Mouse (Mus musculus) midbrain, postnatal 0 days (tissue): Measurements from ENCODE around the gene Aox2. TPM values are rescaled to one million over a fixed set of nuclear protein-coding genes. Genes with fewer than 3 reads are reported as not detected.

Experiments used
- ATAC-seq: fragments of 200-750 bp; cut with Nextera tagmentation; 2 replicates; pipeline ENCODE4 v1.8.0; 2017; ENCODE audit warnings: moderate number of reproducible peaks, mild to moderate bottlenecking, moderate TSS enrichment, moderate library complexity; ENCODE audit not compliant: low FRiP score
- DNase-seq: peaks from one replicate; pipeline ENCODE4 v3.0.0-alpha.2; 2015; ENCODE audit warnings: low spot score
- H3K27ac ChIP-seq: fragments of 300-500 bp; sonication (generic); 2 replicates; pipeline ENCODE4 v1.5.1; 2014; ENCODE audit warnings: low read depth, mild to moderate bottlenecking, low read length, mixed read lengths
- H3K27me3 ChIP-seq: fragments of 300-500 bp; sonication (generic); 2 replicates; pipeline ENCODE4 v1.6.1; 2014; ENCODE audit warnings: low read length, control low read depth, mixed read lengths; ENCODE audit not compliant: insufficient read depth
- H3K36me3 ChIP-seq: fragments of 300-500 bp; sonication (generic); 2 replicates; pipeline ENCODE4 v1.6.1; 2014; ENCODE audit warnings: low read length, control low read depth, mixed read lengths; ENCODE audit not compliant: insufficient read depth
- H3K4me1 ChIP-seq: fragments of 300-500 bp; sonication (generic); 2 replicates; pipeline ENCODE4 v1.6.1; 2014; ENCODE audit warnings: mild to moderate bottlenecking, control low read depth, antibody characterized with exemption, low read length, mixed read lengths; ENCODE audit not compliant: insufficient read depth
- H3K4me2 ChIP-seq: fragments of 300-500 bp; sonication (generic); 2 replicates; pipeline ENCODE4 v1.6.1; 2014; ENCODE audit warnings: low read depth, mild to moderate bottlenecking, low read length, mixed read lengths; ENCODE audit not compliant: poor library complexity, severe bottlenecking
- H3K4me3 ChIP-seq: fragments of 300-500 bp; sonication (generic); 2 replicates; pipeline ENCODE4 v1.5.1; 2014; ENCODE audit warnings: low read depth, mild to moderate bottlenecking, low read length, moderate library complexity
- H3K9ac ChIP-seq: fragments of 300-500 bp; sonication (generic); replicated peaks from 2 replicates; pipeline ENCODE4 v1.6.1; 2014; ENCODE audit warnings: mild to moderate bottlenecking, low read length, moderate library complexity, mixed read lengths; ENCODE audit not compliant: poor library complexity, severe bottlenecking
- H3K9me3 ChIP-seq: fragments of 300-500 bp; sonication (generic); 2 replicates; pipeline ENCODE4 v1.6.1; 2016; ENCODE audit warnings: low read length, control low read depth
- CTCF ChIP-seq: IDR thresholded peaks from 2 replicates; pipeline ENCODE4 v1.5.1; 2016; ENCODE audit warnings: antibody characterized with exemption, mild to moderate bottlenecking
- WGBS: fragments of 180-500 bp; shearing (Covaris S2); extraction: QIAGEN DNeasy Blood & Tissue Kit; methylation state at CpG from one replicate; pipeline ENCODE4 v1.1.7; 2014; 5-methylcytosine and 5-hydroxymethylcytosine counted together
- polyA plus RNA-seq: library from polyadenylated mRNA; unstranded; fragments of >200 nt; fragmentation: Nextera tagmentation; extraction: Ambion mirVana; gene quantifications from 2 replicates; pipeline ENCODE4 v1.2.1, GENCODE M21; 2015
- total RNA-seq: library from RNA; depleted of rRNA; stranded (reverse); fragments of >200 nt; gene quantifications from 2 replicates; pipeline ENCODE4 v1.2.3, GENCODE M21; 2014

Gene Aox2
- total and polyA plus RNA-seq, 2 experiments from 2014 or later = 0.16 TPM; not detected in 1

DNA sequence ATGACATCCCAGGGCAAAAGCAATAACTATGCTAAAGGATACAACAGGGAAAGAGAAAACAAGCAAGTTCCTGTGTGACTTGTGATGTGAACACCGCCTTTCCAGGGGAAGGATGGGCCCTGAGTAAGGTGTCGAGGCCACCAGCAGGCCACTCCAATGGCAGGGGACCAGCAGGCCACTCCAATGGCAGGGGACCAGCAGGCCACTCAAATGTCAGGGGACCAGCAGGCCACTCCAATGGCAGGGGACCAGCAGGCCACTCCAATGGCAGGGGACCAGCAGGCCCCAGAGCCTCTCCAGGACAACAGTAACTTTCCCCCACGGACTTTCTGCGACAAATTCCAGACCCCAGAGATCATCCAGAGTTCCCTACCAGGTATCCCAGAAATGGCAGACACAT lies 2.3 kb downstream of the Aox2 start:
- Histone ChIP-seq H3K9ac (no peak overlapping the region), H3K36me3 (no peaks in the 10 kb centered on the region), H3K9me3 (no peaks in the 10 kb centered on the region), H3K27ac (no peak overlapping the region), H3K4me3 (no peak overlapping the region), H3K4me1 (no peaks in the 10 kb centered on the region), H3K4me2 (no peak overlapping the region), H3K27me3 (no peaks in the 10 kb centered on the region)
- no peak for TF ChIP-seq CTCF
- ATAC-seq (no peak), DNase-seq (no peak)
- WGBS = 87% methylated on average over 4 of the region's 4 CpGs

DNA sequence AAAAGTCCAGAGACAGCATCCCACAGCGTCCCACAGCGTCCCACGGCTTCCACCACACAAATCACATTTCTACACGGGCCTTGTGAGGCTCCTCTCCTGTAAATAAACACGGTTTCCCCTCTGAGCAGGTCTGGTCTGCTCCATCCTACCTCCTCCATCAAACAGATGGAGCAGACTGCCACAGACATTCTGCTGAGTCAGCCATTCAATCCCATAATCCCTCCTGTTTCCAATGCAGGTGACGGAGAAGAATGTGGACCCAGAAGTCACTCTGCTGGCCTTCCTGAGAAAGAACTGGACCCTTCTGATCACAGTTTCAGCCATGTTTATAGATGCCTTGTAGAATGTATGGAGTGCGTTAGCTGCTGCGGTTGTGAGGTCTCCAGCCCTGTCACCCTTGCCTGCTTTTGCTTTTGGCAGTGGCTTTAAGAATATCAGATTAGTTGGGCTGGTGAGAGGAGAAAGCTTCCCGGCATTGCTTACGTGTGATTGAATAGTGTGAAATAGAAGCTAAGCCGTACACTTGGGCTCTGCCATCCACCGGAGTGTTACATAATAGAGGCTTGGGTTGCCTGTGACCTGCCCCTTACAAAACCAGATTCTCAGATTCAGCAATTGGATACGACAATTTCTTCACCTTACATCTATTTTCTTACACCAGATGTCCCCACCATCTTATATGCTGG lies 3.0 kb downstream of the Aox2 start:
- Histone ChIP-seq H3K36me3 (no peaks in the 10 kb centered on the region), H3K9me3 (no peaks in the 10 kb centered on the region), H3K27ac (no peak overlapping the region), H3K4me3 (no peak overlapping the region), H3K9ac (no peak overlapping the region), H3K4me1 (no peaks in the 10 kb centered on the region), H3K27me3 (no peaks in the 10 kb centered on the region), H3K4me2 (no peak overlapping the region)
- TF ChIP-seq CTCF = no peak
- 77% methylated on average over 13 of the region's 13 CpGs for WGBS
- no peak for ATAC-seq
- no peak for DNase-seq

GRCm38 (mm10) chr1:58281625-58281988 lies 3.5 kb downstream of the Aox2 start:
- Histone ChIP-seq H3K4me2 (no peak overlapping the region), H3K9ac (no peak overlapping the region), H3K27me3 (no peaks in the 10 kb centered on the region), H3K27ac (no peak overlapping the region), H3K4me3 (no peak overlapping the region), H3K36me3 (no peaks in the 10 kb centered on the region), H3K9me3 (no peaks in the 10 kb centered on the region), H3K4me1 (no peaks in the 10 kb centered on the region)
- DNase-seq (no peak), ATAC-seq (no peak)
- 67% methylated on average over 4 of the region's 4 CpGs for WGBS
- no peak for TF ChIP-seq CTCF

DNA sequence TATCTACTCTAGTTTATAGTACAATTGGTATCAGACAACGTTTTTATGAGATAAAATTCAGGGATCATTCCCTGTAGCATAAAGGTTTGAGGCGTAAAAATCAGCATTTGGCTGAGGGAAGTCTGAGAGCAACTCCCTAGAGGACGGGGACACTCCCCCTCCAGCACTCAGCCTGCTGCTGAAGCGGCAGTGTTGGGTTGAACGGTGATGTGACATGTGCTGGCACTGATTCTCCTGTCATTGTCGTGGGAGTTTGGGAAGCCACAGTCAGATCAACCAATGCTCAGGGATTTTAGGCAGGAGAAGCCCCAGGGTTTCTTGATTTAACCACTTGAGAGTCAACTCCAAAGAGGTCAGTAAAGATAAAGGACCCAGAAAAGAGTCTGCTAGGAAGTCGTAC lies 6.4 kb downstream of the Aox2 start:
- 49% methylated on average over 7 of the region's 7 CpGs for WGBS
- no peak for TF ChIP-seq CTCF
- Histone ChIP-seq H3K27me3 (no peaks in the 10 kb centered on the region), H3K9ac (no peak overlapping the region), H3K27ac (no peak overlapping the region), H3K4me3 (no peak overlapping the region), H3K4me1 (no peaks in the 10 kb centered on the region), H3K36me3 (no peaks in the 10 kb centered on the region), H3K4me2 (no peak overlapping the region), H3K9me3 (no peaks in the 10 kb centered on the region)
- DNase-seq = peak; percentile 35
- no peak for ATAC-seq

DNA sequence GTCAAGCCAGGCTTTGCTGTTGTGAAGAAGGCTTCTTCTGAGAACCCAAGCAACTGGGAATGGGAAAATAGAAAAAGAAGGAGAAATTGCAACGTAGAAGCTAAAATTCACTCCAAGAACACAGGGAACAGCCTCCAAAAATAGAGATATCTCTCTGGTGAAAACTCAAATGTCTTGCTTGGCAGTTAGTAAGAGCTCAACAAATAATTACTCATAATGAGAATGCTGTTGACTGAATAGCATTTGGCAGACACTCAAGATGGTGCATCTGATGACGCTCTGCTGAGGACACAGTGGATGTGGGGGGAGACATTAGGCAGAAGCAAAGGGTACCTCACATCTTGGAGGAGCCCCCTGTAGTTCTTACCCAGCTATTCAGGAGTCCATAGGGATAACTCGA lies 10.0 kb downstream of the Aox2 start:
- Histone ChIP-seq H3K4me3 (no peak overlapping the region), H3K4me1 (no peaks in the 10 kb centered on the region), H3K4me2 (no peak overlapping the region), H3K27ac (no peak overlapping the region), H3K9ac (no peak overlapping the region), H3K9me3 (no peaks in the 10 kb centered on the region), H3K27me3 (no peaks in the 10 kb centered on the region), H3K36me3 (no peaks in the 10 kb centered on the region)
- WGBS = 84% methylated on average over 3 of the region's 3 CpGs
- ATAC-seq (no peak), DNase-seq (no peak)
- no peak for TF ChIP-seq CTCF

- no peak for TF ChIP-seq CTCF
- no peak overlapping the region for H3K4me2 ChIP-seq
- H3K9ac ChIP-seq = no peak overlapping the region
- no peak overlapping the region for H3K4me3 ChIP-seq
- WGBS = 31% methylated on average over 16 of the region's 16 CpGs
- H3K36me3 ChIP-seq = no peaks in the 10 kb centered on the region
- no peak overlapping the region for H3K27ac ChIP-seq
- H3K27me3 ChIP-seq = no peaks in the 10 kb centered on the region
- H3K4me1 ChIP-seq = no peaks in the 10 kb centered on the region
- H3K9me3 ChIP-seq = no peaks in the 10 kb centered on the region
- DNase-seq (no peak), ATAC-seq (no peak)
Observed at GRCm38 (mm10) chr1:58289863-58290469, 11.8 kb downstream of the Aox2 start.
